ENCODE assay signal across 8 mouse cellular contexts in genomic region chr9:57759289-57759688, GRCm38 (mm10). TPM values are rescaled to one million over a fixed set of nuclear protein-coding genes. Genes with fewer than 3 reads are reported as not detected.
A peak's percentile ranks its signal among the peaks of the same experiment; 100 is the strongest.
DNase-seq lines count a peak whose midpoint lies in the region; ATAC-seq and TF ChIP-seq lines count a peak whose summit lies in the region.

No protein-coding gene starts in this region.

- TF ChIP-seq CTCF in lung, postnatal 0 days (IDR thresholded peaks at IDR 0.05), result peak; percentile 99

- H3K27ac ChIP-seq in forebrain, embryonic 14.5 days (ENCODE audit: low read depth, low read length), result no peak overlapping the region
- no peak overlapping the region for H3K27ac ChIP-seq in forebrain, embryonic 15.5 days (replicated peaks)
- 0 out of 2 replicates have a peak overlapping the region, but pooled peaks have one; percentile 34 for H3K27ac ChIP-seq in heart, embryonic 12.5 days (ENCODE audit: poor library complexity, severe bottlenecking)
- H3K27ac ChIP-seq in lung, postnatal 0 days (ENCODE audit: low read length), result no peak overlapping the region

- ATAC-seq in forebrain, embryonic 14.5 days, result no peak
- ATAC-seq in forebrain, embryonic 15.5 days (replicated peaks), result no peak
- peak; percentile 52 for ATAC-seq in heart, embryonic 12.5 days (ENCODE audit: insufficient number of reproducible peaks, low FRiP score)
- peak; percentile 63 for ATAC-seq in lung, postnatal 0 days

- H3K36me3 ChIP-seq in forebrain, embryonic 14.5 days (ENCODE audit: control insufficient read depth, insufficient read depth, low read length), result peaks cover 72% of the 10 kb centered on the region
- peaks cover 61% of the 10 kb centered on the region for H3K36me3 ChIP-seq in forebrain, embryonic 15.5 days
- H3K36me3 ChIP-seq in heart, embryonic 12.5 days, result peaks cover 71% of the 10 kb centered on the region
- H3K36me3 ChIP-seq in lung, postnatal 0 days (ENCODE audit: insufficient read depth, low read length), result peaks cover 48% of the 10 kb centered on the region

- no peak overlapping the region for H3K4me2 ChIP-seq in forebrain, embryonic 14.5 days (ENCODE audit: low read length)
- H3K4me2 ChIP-seq in forebrain, embryonic 15.5 days (replicated peaks), result no peak overlapping the region
- peak overlapping the region; percentile 40 for H3K4me2 ChIP-seq in heart, embryonic 12.5 days
- H3K4me2 ChIP-seq in lung, postnatal 0 days (replicated peaks; ENCODE audit: low read depth, low read length), result no peak overlapping the region

- TF ChIP-seq EP300 in lung, postnatal 0 days (IDR thresholded peaks at IDR 0.05), result no peak

- peaks cover 22% of the 10 kb centered on the region for H3K4me1 ChIP-seq in forebrain, embryonic 14.5 days (ENCODE audit: control insufficient read depth, insufficient read depth, low read length)
- peaks cover 26% of the 10 kb centered on the region for H3K4me1 ChIP-seq in forebrain, embryonic 15.5 days
- H3K4me1 ChIP-seq in heart, embryonic 12.5 days (replicated peaks), result peaks cover 51% of the 10 kb centered on the region
- H3K4me1 ChIP-seq in lung, postnatal 0 days (ENCODE audit: insufficient read depth, low read depth, low read length), result peaks cover 23% of the 10 kb centered on the region

- H3K4me3 ChIP-seq in forebrain, embryonic 14.5 days (ENCODE audit: low read depth, low read length), result no peak overlapping the region
- no peak overlapping the region for H3K4me3 ChIP-seq in forebrain, embryonic 15.5 days
- H3K4me3 ChIP-seq in heart, embryonic 12.5 days, result no peak overlapping the region; the same call in 1 of the 2 replicates
- H3K4me3 ChIP-seq in lung, postnatal 0 days (ENCODE audit: low read depth, low read length), result no peak overlapping the region

- H3K27me3 ChIP-seq in forebrain, embryonic 14.5 days (replicated peaks; ENCODE audit: control insufficient read depth, insufficient read depth, low read length), result no peaks in the 10 kb centered on the region
- no peaks in the 10 kb centered on the region for H3K27me3 ChIP-seq in forebrain, embryonic 15.5 days
- H3K27me3 ChIP-seq in heart, embryonic 12.5 days (replicated peaks), result no peaks in the 10 kb centered on the region
- no peaks in the 10 kb centered on the region for H3K27me3 ChIP-seq in lung, postnatal 0 days (replicated peaks; ENCODE audit: insufficient read depth, low read length)

- no peak overlapping the region for H3K9ac ChIP-seq in forebrain, embryonic 14.5 days (ENCODE audit: low read length)
- H3K9ac ChIP-seq in forebrain, embryonic 15.5 days (replicated peaks), result no peak overlapping the region
- peak overlapping the region; percentile 40; the same call in 1 of the 2 replicates for H3K9ac ChIP-seq in heart, embryonic 12.5 days
- H3K9ac ChIP-seq in lung, postnatal 0 days (replicated peaks; ENCODE audit: low read depth), result no peak overlapping the region

- DNase-seq in forebrain, embryonic 14.5 days (ENCODE audit: low spot score), result peak; percentile 55
- DNase-seq in adrenal gland, adult 2 months, result peak; percentile 91
- peak; percentile 76 for DNase-seq in embryo, embryonic 11 days
- DNase-seq in large intestine, adult 2 months (ENCODE audit: low read depth, low spot score), result peak; percentile 47
- peak; percentile 83 for DNase-seq in lung, postnatal 0 days (ENCODE audit: low spot score)
- DNase-seq in spleen, adult 12 weeks (ENCODE audit: low spot score), result peak; percentile 69

- no peaks in the 10 kb centered on the region for H3K9me3 ChIP-seq in forebrain, embryonic 14.5 days (replicated peaks; ENCODE audit: control insufficient read depth, low read length)
- H3K9me3 ChIP-seq in forebrain, embryonic 15.5 days, result no peaks in the 10 kb centered on the region
- no peaks in the 10 kb centered on the region for H3K9me3 ChIP-seq in heart, embryonic 12.5 days (replicated peaks)
- no peaks in the 10 kb centered on the region for H3K9me3 ChIP-seq in lung, postnatal 0 days (ENCODE audit: low read length)

- 27% methylated on average over 6 of the region's 6 CpGs for WGBS in forebrain, embryonic 14.5 days
- WGBS in forebrain, embryonic 15.5 days, result 30% methylated on average over 6 of the region's 6 CpGs
- WGBS in heart, embryonic 12.5 days, result 16% methylated on average over 6 of the region's 6 CpGs
- WGBS in large intestine, adult 2 months, result 6% methylated on average over 6 of the region's 6 CpGs
- 14% methylated on average over 6 of the region's 6 CpGs for WGBS in lung, postnatal 0 days

RNA-seq across cellular contexts. Expression of gene Clk3, which starts 6.4 kb away (rescaled TPM):
- polyA plus RNA-seq in forebrain, embryonic 14.5 days (2014; fragmentation: Nextera tagmentation; extraction: Ambion mirVana), result 92.3 and 94.9 TPM in 2 replicates
- 88.6 and 93.0 TPM in 2 replicates for polyA plus RNA-seq in forebrain, embryonic 15.5 days (2015; fragmentation: Nextera tagmentation; extraction: Ambion mirVana)
- 10 to 100 TPM; 52.2 to 87.8 TPM for total RNA-seq in adrenal gland, adult 2 months (2021)
- 45.7 and 60.6 TPM in 2 replicates for polyA plus RNA-seq in adrenal gland, adult 2 months (2012; rRNA removed)
- 67.0 and 68.1 TPM in 2 replicates for polyA plus RNA-seq in heart, embryonic 12.5 days (2016; fragmentation: Nextera tagmentation; extraction: Ambion mirVana)
- polyA plus RNA-seq in large intestine, adult 2 months (2012; rRNA removed), result 84.3 and 90.5 TPM in 2 replicates
- polyA plus RNA-seq in lung, postnatal 0 days (2015; fragmentation: Nextera tagmentation; extraction: Ambion mirVana), result 65.1 and 65.5 TPM in 2 replicates

RNA-seq across cellular contexts. Expression of gene Edc3, which starts 50.9 kb away (rescaled TPM):
- 27.5 and 28.9 TPM in 2 replicates for polyA plus RNA-seq in forebrain, embryonic 14.5 days (2014; fragmentation: Nextera tagmentation; extraction: Ambion mirVana)
- polyA plus RNA-seq in forebrain, embryonic 15.5 days (2015; fragmentation: Nextera tagmentation; extraction: Ambion mirVana), result 36.4 and 37.1 TPM in 2 replicates
- 1 to 10 TPM; 7.6 to 7.8 TPM for total RNA-seq in adrenal gland, adult 2 months (2021)
- 5.3 and 5.5 TPM in 2 replicates for polyA plus RNA-seq in adrenal gland, adult 2 months (2012; rRNA removed)
- 21.2 and 21.3 TPM in 2 replicates for polyA plus RNA-seq in heart, embryonic 12.5 days (2016; fragmentation: Nextera tagmentation; extraction: Ambion mirVana)
- polyA plus RNA-seq in large intestine, adult 2 months (2012; rRNA removed), result 10.1 and 11.6 TPM in 2 replicates
- 23.3 and 25.3 TPM in 2 replicates for polyA plus RNA-seq in lung, postnatal 0 days (2015; fragmentation: Nextera tagmentation; extraction: Ambion mirVana)

Comparison
In these comparisons a context has a peak if more than half of its experiments do, and no peak if none do; other contexts are left out.
1. ATAC-seq: peak in heart, embryonic 12.5 days (single experiment) and lung, postnatal 0 days (single experiment); none in forebrain, embryonic 14.5 days (single experiment) and forebrain, embryonic 15.5 days (single experiment).
2. Peak in every context shown above with its lines, with median percentiles within 50 percentile points of each other: DNase-seq.